Mouse (Mus musculus) kidney, postnatal 36 days (tissue): Measurements from ENCODE around the gene Pcolce.

Experiments used
- DNase-seq, 2 experiments: peaks; one replicate each; pipeline ENCODE4 v3.0.0; 2021 to 2022; ENCODE audit warnings: mixed read lengths in 2 of 2

Pcolce gene

GRCm38 (mm10) chr5:137590507-137590906, 23.1 kb downstream of the Pcolce start:
- no peak for DNase-seq

DNA sequence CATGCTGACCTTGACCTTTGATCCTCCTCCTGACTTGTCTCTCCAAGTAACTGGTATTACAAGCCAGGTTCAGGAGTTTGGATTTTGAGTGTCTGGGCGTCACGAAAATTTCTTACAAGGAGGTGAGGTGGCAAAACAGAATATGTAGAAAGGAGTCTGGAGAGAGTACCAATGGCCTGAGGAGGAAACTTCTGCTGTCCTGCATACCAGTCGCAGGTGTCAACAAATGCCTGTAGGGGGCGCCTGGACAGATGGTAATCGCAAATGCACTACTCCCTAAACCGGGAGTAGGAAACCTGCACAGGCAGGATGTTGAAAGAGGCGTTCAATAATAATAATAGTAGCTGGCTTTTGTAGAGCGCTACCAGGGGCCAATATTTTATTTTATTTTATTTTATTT, 28.6 kb downstream of the Pcolce start:
- DNase-seq = peak; percentile 80 to 89

DNA sequence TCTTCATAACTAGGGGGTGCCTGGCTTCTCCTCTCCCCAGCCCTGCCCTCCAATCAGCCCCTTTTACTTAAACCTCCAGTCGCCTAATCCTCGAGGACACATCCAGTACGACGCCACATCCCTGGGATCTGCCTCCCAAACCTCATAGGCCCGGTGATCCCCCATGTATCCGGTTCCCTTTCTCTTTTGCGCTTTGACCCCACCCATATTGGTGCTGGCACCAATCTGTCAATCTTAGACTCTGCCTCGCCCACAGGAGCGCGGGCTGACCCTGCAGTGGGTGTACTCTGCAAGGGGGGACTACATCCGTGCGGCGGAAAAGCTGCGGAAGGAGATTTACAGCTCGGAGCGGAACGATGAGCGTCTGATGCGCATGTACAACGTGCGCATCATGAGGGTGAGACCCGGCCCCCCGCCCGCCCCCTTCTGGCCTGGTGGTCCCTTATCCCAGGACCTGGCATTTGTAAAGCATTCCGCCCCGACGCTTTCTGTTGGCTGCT, 29.9 kb downstream of the Pcolce start:
- DNase-seq = no peak

DNA sequence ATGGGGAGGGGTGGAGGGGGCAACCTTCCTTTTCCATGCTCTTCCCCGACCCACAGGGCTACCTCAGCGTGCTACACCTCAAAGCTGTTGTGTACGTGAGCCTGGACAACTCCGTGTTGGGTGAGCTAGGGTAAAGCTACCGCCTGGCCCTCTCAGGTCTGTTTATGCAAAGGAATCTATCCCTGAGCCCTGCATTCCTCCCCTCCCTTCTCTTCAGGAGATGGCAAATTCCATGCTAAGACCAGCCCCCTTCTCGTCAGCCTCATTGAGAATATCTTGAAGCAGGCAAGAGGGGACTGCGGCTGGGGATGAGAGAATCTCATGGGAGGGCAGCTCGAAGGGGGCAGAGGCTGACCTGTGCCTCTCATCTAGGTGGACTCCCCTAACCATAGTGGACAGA, 30.9 kb downstream of the Pcolce start:
- DNase-seq = no peak

GRCm38 (mm10) chr5:137580246-137580645, 33.3 kb downstream of the Pcolce start:
- DNase-seq = no peak

DNA sequence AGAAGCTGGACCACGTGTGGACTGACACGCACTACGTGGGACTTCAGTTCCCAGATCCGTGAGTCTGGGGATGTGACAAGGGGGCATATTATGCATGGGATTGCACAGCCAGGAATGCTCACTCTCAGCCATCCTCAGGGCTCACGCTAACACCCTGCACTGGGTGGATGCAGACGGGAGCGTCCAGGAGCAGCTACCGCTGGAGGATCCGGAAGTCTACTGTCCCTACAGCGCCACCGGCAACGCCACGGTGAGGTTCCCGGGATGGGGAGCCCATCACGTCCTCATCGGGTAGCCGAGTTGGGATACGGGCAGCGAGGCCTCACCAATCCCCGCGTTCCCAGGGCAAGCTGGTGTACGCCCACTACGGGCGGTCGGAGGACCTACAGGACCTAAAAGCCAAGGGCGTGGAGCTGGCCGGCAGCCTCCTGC, 39.1 kb downstream of the Pcolce start:
- DNase-seq = peak; percentile 27 to 58

DNA sequence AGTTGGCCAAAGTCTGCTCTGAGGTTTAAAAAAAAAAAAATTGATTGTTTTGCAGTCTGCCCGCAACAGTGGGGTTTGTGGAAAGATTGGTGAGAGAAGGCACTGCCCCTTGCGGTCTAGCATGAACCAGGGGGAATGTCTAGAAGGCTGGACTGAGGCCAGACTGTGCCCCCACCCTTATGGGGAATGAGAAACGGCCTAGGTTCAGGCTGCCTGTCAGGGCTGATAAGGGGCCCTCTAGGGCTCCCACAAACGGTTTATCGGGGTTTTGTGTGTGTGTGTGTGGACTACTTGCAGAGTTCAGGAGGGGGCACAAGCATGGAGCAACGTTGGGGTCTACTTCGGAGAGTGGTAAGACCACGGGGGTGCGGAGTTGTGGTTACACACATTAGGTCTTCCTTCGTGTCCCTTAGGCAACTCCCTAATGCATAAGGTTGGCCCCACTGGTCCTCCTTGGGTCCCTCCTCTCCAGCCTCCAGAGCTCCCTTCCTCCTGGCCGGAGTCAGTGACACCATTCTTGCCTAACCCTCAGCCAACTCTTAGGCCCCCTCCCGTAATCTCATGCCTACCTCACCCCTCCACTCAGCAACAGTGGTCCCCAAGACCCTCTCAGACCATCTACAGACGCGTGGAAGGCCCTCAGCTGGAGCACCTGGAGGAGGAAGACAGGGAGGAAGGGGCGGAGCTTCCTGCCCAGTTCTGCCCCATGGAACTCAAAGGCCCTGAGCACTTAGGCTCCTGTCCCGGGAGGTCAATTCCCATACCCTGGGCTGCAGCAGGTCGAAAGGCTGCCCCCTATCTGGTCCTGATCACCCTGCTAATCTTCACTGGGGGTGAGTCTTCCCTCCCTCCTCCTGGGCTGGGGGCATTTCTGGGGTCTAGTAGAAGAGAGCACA, 42.6 kb downstream of the Pcolce start:
- no peak for DNase-seq

- DNase-seq = no peak
Measured at GRCm38 (mm10) chr5:137570181-137570580, 43.4 kb downstream of the Pcolce start.

- DNase-seq = peak; percentile 60 to 82
Measured at GRCm38 (mm10) chr5:137569665-137570064, 43.9 kb downstream of the Pcolce start, which contains the start of gene Tfr2. Tfr2 (plus strand) TSS chr5:137569840.

DNA sequence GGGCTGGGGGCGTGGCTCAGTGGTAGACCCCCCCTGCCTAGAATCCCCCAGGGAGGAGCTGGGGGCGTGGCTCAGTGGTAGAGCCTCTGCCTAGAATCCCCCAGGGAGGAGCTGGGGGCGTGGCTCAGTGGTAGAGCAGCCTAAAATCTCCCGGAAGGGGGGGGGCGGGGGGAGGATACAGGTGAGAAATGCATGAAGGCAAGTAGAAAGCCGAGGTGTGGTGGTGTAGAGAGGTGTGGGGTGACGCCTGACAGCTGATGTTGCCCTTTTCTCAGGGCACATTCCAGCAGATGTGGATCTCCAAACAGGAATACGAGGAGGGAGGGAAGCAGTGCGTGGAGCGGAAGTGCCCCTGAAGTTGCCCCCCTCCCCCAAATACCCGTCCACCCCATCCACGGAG, 44.6 kb downstream of the Pcolce start:
- DNase-seq = no peak

DNA sequence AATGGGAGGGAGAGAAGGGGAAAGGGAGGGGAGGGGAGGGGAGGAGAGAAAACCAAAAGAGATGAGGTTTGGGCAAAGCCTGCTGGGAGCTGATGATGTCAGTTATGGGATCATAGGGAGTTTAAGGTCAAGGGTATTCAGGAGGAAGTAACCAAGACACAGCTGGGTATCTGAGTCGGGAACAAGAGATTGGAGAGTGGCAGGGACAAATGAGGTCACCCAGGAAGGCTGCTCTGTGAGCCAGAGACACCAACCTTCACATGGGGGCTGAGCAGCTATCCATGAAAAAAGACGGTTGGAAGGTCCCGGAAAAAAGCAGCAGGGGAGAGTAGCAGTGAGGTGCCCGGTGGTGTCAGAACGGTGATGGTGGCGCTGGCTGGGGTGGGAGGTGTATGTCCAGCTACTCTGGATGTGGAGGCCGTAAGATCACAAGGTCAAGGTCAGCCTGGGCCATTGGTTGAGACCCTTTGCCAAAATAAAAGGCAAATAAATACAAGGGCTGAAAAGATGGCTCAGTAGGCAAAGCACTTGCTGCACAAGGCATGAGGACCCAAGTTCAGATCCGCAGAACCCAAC, 45.3 kb downstream of the Pcolce start:
- no peak for DNase-seq

DNA sequence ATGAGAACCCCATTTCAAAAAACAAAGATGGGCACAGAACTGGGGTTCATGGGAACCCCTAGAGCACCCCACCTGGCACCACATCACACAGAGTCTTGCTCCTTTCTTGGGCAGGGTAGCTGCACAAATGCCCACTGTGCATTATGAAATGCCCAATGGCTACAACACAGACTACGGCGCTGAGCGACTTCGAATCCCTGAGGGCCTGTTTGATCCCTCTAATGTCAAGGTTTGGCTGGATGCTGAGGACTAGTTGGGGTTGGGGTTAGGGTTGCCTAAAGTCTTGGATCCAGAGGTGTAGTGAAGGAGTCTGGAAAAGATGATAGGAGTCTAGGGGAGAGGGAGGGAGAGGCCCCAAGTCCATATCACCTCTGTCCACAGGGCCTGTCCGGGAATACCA, 47.2 kb downstream of the Pcolce start:
- DNase-seq = no peak

- no peak for DNase-seq
Measured at GRCm38 (mm10) chr5:137565744-137566143, 47.8 kb downstream of the Pcolce start.

GRCm38 (mm10) chr5:137562965-137563364, 50.6 kb downstream of the Pcolce start:
- DNase-seq = no peak

DNA sequence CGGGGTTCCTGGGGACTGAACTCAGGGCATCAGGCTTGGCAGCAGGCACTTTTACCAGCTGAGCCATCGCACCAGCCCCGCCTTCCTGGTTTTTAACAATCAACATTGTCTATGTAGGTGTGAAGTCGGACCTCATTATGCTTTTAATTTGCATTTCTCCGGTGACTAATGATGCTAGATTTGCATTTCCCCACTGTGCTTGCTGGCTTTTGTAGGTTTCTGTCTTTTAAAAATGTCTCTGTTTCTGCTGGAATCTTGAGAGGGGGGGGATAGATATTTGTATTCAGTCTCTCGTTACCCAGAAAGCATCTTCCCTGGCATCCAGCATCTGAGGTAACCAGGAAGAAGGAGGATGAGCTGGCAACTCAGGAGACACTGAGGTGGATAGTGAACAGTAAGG, 52.0 kb downstream of the Pcolce start:
- DNase-seq = no peak
